Mouse (Mus musculus): ENCODE data around the gene OR5BS1P. TPM values are rescaled to one million over a fixed set of nuclear protein-coding genes. Genes with fewer than 3 reads are reported as not detected.
A peak's percentile ranks its signal among the peaks of the same experiment; 100 is the strongest.

The OR5BS1P gene
- polyA plus RNA-seq, 1 experiment, result not detected

- Histone ChIP-seq H3K27me3 (ENCODE audit: control insufficient read depth, insufficient read depth, insufficient read length) (no peaks in the 10 kb centered on the region), H3K4me3 (ENCODE audit: insufficient read depth, poor library complexity, severe bottlenecking) (no peak overlapping the region), H3ac (ENCODE audit: control insufficient read depth, insufficient read length, low read depth) (peak overlapping the region; percentile 40), H3K36me3 (ENCODE audit: control insufficient read depth, insufficient read depth) (peaks cover 98% of the 10 kb centered on the region), H3K79me2 (ENCODE audit: control insufficient read depth, insufficient read depth) (peaks cover 99% of the 10 kb centered on the region), H3K79me3 (ENCODE audit: low read depth) (peaks cover 85% of the 10 kb centered on the region)
- peak; percentile 74 for TF ChIP-seq MYOD1 (IDR thresholded peaks at IDR 0.05; ENCODE audit: control insufficient read depth, insufficient read length, low read depth)
- no peak for TF ChIP-seq MYOG (IDR thresholded peaks at IDR 0.05; ENCODE audit: control insufficient read depth, extremely low read depth, insufficient read length)
These were observed 56.4 kb downstream of the OR5BS1P start for GRCm38 (mm10) chr15:98526057-98526456.

- peaks cover 100% of the 10 kb centered on the region for H3K36me3 ChIP-seq (ENCODE audit: control insufficient read depth, insufficient read depth)
- TF ChIP-seq USF1 (IDR thresholded peaks at IDR 0.05; ENCODE audit: low read depth) (no peak), CEBPB (IDR thresholded peaks at IDR 0.05; ENCODE audit: low read depth) (no peak), MYOG (IDR thresholded peaks at IDR 0.05; ENCODE audit: control insufficient read depth, extremely low read depth, insufficient read length) (no peak), MYOD1 (IDR thresholded peaks at IDR 0.05; ENCODE audit: control insufficient read depth, insufficient read length, low read depth) (peak; percentile 88), FOSL1 (IDR thresholded peaks at IDR 0.05; ENCODE audit: insufficient read depth, low read length, poor library complexity, severe bottlenecking) (peak; percentile 31), CTCF (IDR thresholded peaks at IDR 0.05; ENCODE audit: control insufficient read depth, insufficient read depth, insufficient read length) (no peak), MAX (IDR thresholded peaks at IDR 0.05) (peak; percentile 48)
- H3K79me3 ChIP-seq (ENCODE audit: low read depth), result peaks cover 87% of the 10 kb centered on the region
- H3ac ChIP-seq (ENCODE audit: control insufficient read depth, insufficient read length, low read depth), result peak overlapping the region; percentile 55
- H3K4me3 ChIP-seq (ENCODE audit: insufficient read depth, poor library complexity, severe bottlenecking), result no peak overlapping the region
- H3K79me2 ChIP-seq (ENCODE audit: control insufficient read depth, insufficient read depth), result peaks cover 99% of the 10 kb centered on the region
- H3K27me3 ChIP-seq (ENCODE audit: control insufficient read depth, insufficient read depth, insufficient read length), result no peaks in the 10 kb centered on the region
These were observed 57.5 kb downstream of the OR5BS1P start for GRCm38 (mm10) chr15:98527056-98527771.

GRCm38 (mm10) chr15:98528066-98528563 is 58.4 kb downstream of the OR5BS1P start:
- peaks cover 99% of the 10 kb centered on the region for H3K36me3 ChIP-seq (ENCODE audit: control insufficient read depth, insufficient read depth)
- peaks cover 99% of the 10 kb centered on the region for H3K79me2 ChIP-seq (ENCODE audit: control insufficient read depth, insufficient read depth)
- H3K27me3 ChIP-seq (ENCODE audit: control insufficient read depth, insufficient read depth, insufficient read length), result no peaks in the 10 kb centered on the region

More at GRCm38 (mm10) chr15:98528066-98528563, 58.4 kb downstream of the OR5BS1P start:
- Histone ChIP-seq H3ac (ENCODE audit: control insufficient read depth, insufficient read length, low read depth) (peak overlapping the region; percentile 60), H3K79me3 (ENCODE audit: low read depth) (peaks cover 89% of the 10 kb centered on the region), H3K4me3 (ENCODE audit: insufficient read depth, poor library complexity, severe bottlenecking) (no peak overlapping the region)
- no peak for TF ChIP-seq MYOG (IDR thresholded peaks at IDR 0.05; ENCODE audit: control insufficient read depth, extremely low read depth, insufficient read length)
- TF ChIP-seq FOSL1 (IDR thresholded peaks at IDR 0.05; ENCODE audit: insufficient read depth, low read length, poor library complexity, severe bottlenecking), result no peak
- TF ChIP-seq CEBPB (IDR thresholded peaks at IDR 0.05; ENCODE audit: low read depth), result peak; percentile 49
- TF ChIP-seq CTCF (IDR thresholded peaks at IDR 0.05; ENCODE audit: control insufficient read depth, insufficient read depth, insufficient read length), result no peak
- TF ChIP-seq MYOD1 (IDR thresholded peaks at IDR 0.05; ENCODE audit: control insufficient read depth, insufficient read length, low read depth), result peak; percentile 23
- TF ChIP-seq MAX (IDR thresholded peaks at IDR 0.05), result peak; percentile 41

Small RNAs within 50 kb of the gene (microRNA-seq; reads per million reads assigned to microRNA genes)
- gene Mir1291 (ENCODE audit: borderline microRNAs expressed), result 1.1 reads per million, percentile 25 among the genes with 10 or more reads in this experiment

Other genes with a start within 250 kb of the OR5BS1P start
- not detected for gene Gm44579, start 248.9 kb upstream of the OR5BS1P start, polyA plus RNA-seq (2012; fragmentation: generic; extraction: Trizol)
- not detected for gene Olfr287, start 248.8 kb upstream of the OR5BS1P start, polyA plus RNA-seq (2012; fragmentation: generic; extraction: Trizol)
- not detected for gene Olfr286, start 235.4 kb upstream of the OR5BS1P start, polyA plus RNA-seq (2012; fragmentation: generic; extraction: Trizol)
- gene H1fnt, start 212.6 kb upstream of the OR5BS1P start, polyA plus RNA-seq (2012; fragmentation: generic; extraction: Trizol), result not detected
- gene Zfp641, start 173.7 kb upstream of the OR5BS1P start, polyA plus RNA-seq (2012; fragmentation: generic; extraction: Trizol), result not detected
- not detected for gene Olfr285, start 152.5 kb upstream of the OR5BS1P start, polyA plus RNA-seq (2012; fragmentation: generic; extraction: Trizol)
- gene Olfr284, start 128.9 kb upstream of the OR5BS1P start, polyA plus RNA-seq (2012; fragmentation: generic; extraction: Trizol), result not detected
- gene Olfr283, start 89.0 kb upstream of the OR5BS1P start, polyA plus RNA-seq (2012; fragmentation: generic; extraction: Trizol), result not detected
- not detected for gene Olfr282, start 38.7 kb upstream of the OR5BS1P start, polyA plus RNA-seq (2012; fragmentation: generic; extraction: Trizol)
- gene Olfr281, start 17.3 kb upstream of the OR5BS1P start, polyA plus RNA-seq (2012; fragmentation: generic; extraction: Trizol), result not detected
- not detected for gene Lalba, start 12.8 kb downstream of the OR5BS1P start, polyA plus RNA-seq (2012; fragmentation: generic; extraction: Trizol)
- gene Olfr279, start 22.5 kb downstream of the OR5BS1P start, polyA plus RNA-seq (2012; fragmentation: generic; extraction: Trizol), result not detected
- gene Kansl2, start 64.4 kb downstream of the OR5BS1P start, polyA plus RNA-seq (2012; fragmentation: generic; extraction: Trizol), result 178 TPM
- gene Ccnt1, start 101.0 kb downstream of the OR5BS1P start, polyA plus RNA-seq (2012; fragmentation: generic; extraction: Trizol), result 13.4 TPM
- gene 4930415O20Rik, start 101.1 kb downstream of the OR5BS1P start, polyA plus RNA-seq (2012; fragmentation: generic; extraction: Trizol), result 0.09 TPM
- gene Adcy6, start 140.2 kb downstream of the OR5BS1P start, polyA plus RNA-seq (2012; fragmentation: generic; extraction: Trizol), result 52.6 TPM
- 112 TPM for gene Cacnb3, start 160.9 kb downstream of the OR5BS1P start, polyA plus RNA-seq (2012; fragmentation: generic; extraction: Trizol)
- 140 TPM for gene Ddx23, start 193.0 kb downstream of the OR5BS1P start, polyA plus RNA-seq (2012; fragmentation: generic; extraction: Trizol)
- 10.5 TPM for gene Rnd1, start 207.6 kb downstream of the OR5BS1P start, polyA plus RNA-seq (2012; fragmentation: generic; extraction: Trizol)
- gene Ccdc65, start 238.3 kb downstream of the OR5BS1P start, polyA plus RNA-seq (2012; fragmentation: generic; extraction: Trizol), result 0.48 TPM

All from C2C12 (cell line).